Mouse (Mus musculus) ES-CJ7 (cell line): Measurements from ENCODE around the gene Myog.

Source experiments
- DNase-seq: peaks from one replicate; pipeline ENCODE4 v3.0.0; 2011; ENCODE audit warnings: low read depth, low spot score

Gene Myog

DNA sequence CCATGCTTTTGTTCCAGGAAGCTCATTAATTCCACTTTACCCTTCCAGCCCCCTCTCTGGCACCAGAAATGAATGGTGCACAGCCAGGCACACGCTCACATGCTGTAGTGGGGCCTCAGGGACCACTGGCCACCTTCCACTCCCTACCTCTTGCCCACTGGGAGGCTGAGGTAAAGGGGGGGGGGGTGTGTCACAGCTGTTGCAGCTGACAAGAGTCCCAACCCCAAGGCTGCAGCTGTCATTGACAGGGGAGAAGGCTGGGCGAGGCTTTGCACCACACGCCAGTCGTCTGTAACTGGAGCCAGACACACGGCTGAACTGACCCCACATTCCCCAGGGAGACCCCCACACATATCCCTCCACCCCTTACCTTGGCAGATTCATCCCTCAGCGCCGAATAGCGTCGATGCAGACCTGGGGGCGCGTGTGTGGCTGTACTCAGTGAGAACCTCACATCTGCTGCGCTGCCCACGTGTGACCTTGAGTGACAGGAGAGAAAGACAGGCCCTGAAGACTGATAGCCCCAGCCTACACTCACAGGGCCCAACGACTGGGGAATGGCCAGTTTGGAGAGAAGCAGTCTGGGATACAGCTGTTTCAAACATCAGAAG lies 31.0 kb downstream of the Myog start:
- no peak for DNase-seq

DNA sequence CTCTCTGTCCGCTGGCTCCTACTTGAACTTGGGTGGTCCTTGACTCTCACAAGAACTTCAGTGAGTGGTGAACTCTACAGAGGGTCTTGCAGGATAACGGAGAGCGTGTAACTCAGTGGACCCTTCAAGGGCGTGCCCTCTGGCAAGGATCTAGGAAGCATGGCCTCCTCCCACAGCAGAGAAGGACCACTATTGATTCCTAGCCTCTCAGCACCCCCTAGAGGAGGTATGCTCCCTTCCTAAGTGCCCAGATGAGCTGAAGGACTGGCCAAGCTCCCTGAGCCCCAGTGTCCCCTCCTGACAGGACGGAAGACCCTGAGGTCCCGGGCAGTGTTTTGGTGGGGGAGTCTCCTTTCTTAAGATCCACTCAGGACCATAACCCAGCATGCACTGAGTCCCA lies 32.8 kb downstream of the Myog start:
- no peak for DNase-seq

DNA sequence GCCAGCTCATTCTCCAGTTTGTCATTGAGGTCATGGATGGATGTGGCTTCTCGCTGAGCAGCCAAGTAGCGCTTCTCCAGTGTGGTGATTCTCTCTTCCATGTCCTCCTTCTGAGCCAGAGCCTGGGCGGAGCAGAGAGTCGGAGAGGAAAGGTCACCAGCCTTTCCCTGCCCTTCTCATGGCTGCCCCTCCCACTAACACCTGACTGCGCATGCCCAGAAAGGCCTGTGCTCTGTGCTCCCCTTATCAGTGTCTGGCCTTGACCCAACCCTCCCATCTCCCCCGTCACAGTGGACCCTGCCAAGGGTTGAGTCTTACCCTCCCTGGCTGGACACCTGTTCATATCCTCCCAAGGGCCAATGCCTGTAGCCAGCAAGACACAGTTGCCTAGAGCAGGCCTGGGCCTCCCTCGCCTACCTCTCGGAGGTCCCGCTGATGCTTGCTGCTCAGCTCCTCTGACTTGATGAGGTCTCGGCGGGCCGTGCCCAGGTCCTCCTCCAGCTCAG lies 37.1 kb downstream of the Myog start:
- peak; percentile 61 for DNase-seq

DNA sequence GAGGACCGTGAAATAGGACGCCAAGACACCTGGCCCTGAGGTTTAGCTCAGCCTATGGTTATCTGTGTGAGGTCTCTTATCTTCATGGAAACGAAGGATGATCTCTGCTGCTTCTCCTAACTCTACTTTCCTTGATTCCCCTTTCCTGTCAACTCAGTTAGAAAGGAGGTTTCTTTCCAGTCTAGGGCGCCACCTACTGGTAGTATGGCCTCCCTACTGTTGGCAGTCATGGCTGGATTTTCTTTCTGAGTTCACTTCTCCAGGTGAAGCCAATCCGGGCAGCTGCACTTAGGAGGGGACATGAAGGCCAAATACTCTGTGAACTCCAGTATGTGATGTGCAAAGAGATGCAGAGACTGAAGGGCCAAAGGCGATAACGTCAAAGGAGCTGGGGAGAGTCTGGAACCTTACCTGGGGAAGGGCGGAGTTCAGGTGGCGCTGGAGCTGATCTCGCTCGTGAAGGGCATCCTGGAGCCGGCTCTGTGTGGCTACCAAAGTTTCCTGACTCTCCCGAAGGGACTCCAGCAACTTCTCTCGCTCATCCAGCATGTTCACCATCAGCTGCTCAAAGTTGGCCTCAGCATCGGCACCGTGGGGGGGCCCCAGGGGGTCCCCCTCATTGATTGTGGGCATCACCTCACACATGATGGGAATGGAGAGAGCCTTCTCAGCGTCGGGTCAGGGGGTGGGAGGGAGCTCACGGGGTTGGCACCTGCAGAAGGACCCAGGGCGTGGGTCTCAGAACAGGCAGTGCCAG lies 42.3 kb downstream of the Myog start:
- peak; percentile 77 for DNase-seq

DNA sequence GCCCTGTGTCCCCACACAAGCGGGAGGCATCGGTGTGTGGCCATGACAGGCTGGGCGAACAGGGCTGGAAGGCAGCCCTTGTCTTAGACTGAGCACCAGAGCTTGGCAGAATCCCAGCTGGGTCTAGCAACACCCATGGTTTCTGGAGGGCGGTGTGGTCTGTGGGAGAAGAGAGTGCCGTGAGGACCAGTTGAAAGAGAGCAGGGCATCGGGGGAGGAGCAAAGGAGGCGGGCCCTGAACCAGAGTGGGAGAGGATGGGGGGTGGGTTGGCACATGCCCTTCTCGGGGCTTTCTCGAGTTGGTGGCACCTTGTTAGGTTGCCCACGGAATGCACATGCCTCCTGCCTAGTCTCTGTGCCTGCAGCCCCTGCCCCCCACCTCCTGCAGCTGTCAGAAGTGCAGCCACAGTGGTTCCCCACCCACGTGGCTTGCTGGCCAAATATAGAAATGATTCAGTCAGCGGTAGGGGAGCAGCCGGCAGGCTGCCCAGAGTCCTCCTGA lies 43.0 kb downstream of the Myog start, which contains the start of gene Ppfia4:
TSS of gene Ppfia4 (minus strand) at position 159 of the 502 bp plus-strand sequence.
- no peak for DNase-seq

DNA sequence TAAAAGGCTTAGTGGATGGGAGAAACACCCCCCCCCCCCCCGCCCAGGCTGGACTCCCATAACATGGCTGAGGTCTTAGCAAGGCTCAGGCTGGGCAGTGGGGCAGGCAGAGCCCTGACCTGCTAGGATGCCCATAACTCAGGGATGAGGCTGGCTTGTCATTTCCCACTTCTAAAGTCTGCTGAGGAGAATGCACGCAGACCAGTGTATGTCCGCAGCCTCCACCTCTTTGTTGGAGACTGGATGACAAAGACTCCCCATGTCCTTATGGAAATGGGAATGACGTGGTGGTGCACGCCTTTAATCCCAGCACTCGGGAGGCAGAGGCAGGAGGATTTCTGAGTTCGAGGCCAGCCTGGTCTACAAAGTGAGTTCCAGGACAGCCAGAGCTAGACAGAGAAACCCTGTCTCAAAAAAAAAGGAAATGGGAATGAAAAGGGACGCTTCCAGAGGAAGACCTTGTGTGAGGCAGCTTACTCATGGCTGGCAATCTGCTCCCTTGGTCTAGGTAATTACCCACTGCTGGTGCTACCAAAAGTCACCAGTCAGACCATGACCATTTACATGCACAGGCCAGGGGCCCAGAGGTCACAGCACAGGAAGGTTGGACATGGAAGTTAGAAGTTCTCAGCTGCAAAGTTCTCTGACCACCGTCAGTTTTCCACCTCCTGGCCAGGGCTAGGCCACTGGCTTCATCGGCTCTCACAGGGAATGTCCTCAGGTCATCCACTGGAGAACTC lies 43.8 kb downstream of the Myog start:
- no peak for DNase-seq

DNA sequence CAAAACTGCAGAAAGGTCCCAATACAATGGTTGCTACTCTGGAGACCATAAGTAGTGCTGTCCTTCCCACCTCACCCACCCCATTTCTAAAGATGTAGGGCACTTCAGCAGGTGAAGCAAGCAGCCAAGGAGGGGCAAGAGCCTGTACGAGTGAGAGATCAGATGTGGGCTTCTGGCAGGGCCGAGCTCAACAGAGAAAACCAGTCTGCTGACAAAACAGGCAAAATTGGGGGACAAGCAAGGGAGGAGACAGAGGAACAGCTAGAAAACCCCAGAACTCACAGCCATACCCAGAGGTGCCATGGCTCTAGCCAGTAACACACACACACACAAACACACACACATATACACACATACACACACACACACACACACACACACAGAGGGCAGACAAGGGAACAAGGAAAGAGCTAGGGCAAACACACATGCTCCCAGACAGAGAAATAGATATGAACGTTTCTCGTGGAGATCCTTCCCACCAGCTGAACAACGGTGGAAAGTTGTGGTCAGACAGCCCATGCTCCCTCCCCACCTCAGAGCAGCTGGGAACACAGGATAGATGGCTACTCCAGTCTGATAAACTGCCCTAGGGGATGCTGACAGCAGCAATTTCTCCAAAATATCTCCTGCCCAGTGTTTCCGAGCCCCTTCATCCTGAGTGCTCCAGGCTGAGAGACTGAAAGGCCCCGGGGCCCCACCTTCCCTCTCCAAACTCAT lies 44.5 kb downstream of the Myog start:
- DNase-seq = no peak

DNA sequence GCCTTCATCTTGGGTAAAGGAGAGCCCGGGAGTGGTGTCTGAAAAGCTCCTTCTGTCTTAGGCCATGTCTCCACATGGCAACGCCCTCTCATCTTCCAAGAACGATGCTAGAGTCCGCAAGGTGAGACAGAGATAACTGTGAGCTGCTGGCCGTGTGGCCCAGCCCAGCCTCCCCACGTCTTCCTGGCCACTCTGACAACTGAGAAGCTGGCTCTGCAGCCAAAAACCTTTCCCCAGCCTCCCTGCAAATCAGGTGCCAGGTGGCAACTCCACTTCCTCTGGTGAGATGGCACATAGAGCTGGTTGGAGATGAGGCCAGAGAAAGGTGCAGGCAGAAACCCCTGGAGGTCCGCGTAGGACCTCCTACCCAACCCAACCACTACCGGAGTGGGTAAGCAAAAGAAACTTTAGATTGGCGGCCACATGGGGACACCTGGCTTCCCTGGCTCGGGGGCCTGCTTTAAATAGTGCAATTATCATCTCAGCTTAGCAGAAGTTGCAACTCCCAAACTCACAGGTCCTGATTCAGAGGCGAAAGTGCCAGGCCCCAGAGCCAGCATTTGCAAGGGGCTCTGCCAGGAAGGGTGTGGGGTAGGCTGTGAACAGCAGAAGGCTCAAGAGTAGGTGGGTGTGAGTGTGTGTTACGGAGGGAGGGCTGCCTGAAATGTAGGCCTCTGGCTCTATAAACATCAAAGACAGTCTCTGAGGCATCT lies 45.6 kb downstream of the Myog start:
- DNase-seq = no peak

DNA sequence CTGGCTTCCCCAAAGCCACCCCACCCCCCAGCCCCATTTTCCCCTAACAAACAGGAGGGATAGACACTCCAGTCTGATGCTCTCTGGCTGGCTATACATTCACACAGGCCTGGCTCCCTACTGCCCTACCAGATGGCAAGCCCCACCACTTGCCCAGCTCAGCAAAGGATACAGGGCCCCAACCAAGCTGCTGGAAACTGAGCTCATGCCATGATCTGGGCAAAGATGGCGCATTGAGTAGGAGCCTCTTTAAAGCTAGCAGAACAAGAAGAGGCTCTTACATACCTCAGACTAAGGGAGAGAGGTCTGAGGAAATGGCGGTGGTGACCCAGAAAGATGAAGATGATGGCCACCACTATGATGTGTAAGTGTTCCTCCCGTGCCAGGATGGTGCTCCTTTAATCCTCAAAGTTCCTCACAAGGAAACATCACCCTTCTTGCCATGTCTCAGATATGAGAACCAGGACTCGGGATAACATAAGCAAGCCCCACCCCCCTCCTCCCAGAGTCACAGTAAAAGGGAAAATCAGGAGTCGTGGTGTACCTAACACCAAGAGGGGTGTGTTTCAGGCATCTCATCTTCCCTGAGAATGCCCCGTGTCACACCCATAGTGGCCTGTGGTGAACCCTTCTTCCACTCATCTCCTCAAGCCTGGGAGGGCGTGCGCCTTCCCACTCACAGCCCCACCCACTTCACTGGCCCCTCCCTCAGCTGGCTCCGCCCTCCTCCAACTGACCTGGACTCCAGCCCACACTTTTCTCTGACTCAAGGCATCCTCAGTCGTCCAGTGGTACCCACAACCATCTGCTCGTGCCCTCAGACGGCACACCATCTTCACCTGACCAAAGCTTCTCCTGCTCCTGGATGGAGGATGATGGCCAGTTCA lies 46.4 kb downstream of the Myog start:
- DNase-seq = peak; percentile 56

DNA sequence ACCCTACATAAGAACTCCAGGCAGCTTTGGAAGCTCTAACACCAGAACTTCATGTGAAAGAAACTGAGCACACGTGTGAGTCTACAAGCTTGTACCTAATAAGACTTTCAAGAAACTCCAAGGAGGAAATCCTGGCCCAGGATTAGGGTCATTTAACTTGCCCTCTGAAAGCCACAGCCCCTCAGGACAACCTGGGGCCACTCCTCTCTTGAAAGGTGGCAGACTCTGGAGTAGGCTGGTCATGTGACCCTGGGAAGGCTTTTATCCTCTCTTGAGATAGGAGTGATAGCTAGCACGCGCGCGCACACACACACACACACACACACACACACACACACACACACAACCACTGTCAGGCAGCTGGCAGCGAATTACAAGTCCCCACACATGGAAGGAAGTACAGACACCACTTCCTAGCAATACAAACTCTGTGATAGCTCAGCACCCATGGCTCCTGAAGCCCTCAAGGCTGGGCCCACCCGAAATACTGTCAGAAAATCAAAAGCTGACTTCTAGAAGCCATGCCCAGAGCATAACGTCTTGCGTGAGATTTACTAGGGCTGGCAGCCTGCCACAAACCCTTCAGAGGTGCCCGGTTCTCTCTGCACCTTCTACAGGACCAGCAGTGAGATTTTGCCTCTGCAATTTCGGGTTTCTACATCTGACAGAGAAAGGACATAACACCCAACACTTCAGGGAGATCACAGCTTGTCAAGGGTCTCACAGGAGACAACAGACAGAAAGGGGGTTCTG lies 47.3 kb downstream of the Myog start:
- no peak for DNase-seq

DNA sequence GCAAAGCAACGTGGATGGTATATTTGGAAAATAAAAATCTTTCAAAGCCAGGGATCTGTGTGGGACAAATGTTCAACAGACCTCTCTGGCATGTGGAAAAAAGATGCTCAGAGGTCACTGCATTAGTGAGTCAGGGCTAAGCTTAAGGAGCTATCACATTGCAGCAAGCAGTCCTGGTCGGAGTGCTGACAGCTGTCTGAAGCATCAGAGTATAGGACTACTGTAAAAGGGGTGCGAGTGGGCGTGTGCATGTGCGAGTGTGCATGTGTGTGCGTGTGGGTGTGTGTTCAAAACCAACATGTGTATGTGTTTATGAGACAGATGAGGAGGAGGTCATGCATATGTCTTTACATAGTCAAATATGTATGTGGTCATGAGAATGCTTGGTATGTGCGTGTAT lies 49.4 kb downstream of the Myog start:
- no peak for DNase-seq

DNA sequence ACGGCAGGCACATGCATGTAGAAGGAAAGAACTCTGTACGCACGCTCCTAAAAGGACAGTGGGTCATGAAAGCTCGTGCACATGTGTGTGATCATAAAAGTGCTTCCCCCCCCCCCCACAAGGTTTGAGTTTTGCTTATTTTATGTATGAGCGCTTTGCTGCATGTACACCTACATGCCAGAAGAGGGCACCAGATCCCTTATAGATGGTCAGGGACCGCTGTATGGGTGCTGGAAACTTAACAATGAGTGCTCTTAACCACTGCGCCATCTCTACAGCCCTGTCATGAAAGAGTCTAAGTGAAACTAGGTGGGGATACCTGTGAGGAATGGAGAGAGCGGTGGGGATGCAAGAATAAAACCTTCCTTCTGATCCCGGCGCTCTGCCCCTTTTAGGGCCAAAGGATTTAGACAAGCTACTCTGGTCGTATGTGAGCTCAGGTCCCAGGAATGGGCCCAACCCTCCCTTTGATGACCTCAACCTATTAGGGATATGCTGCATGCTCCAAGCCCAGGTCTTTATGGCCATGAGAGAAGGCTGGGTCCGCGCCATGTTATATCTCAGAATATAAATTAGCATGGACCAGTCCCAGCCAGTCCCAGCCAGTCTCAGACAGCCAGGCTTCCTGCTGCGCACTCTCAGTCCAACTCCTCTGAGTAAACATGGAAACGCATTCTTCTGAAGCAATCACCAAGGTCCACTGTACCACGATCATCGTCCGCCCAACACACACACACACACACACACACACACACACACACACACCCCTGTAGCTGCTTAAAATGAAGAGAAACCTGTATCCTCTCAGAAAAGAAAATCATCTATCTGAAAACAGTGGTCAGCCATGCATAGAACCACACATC lies 50.2 kb downstream of the Myog start:
- peak; percentile 89 for DNase-seq

DNA sequence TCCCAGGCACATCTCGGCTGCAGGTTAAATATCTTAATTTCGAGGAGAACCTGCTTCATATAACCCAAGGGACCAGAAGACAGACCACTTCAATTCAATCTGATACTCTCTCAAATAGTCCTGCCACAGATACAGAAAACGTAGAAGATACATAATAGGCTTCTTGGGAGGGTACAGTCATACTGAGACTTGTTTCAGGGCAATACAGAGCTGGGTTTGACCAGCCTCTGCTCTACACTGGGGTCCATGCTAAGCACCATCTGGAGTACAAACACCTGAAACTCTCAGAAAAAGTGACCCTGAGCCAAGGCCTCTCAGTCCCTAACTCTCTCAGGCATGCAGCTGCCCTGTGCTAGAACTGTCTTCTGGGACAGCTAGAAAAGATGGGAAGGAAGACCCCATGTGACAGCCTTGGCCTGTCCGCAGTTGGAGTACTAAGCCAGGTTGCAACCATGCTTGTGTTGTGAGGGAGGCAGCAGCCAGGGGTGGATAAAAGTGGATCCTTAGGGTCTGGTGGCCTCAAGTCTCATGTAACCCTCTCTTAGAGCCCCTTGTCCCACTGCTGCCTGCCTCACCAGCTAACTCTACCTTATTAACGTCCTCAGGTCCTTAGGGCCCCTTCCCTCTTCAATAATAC lies 52.0 kb downstream of the Myog start:
- DNase-seq = no peak
